Comparison of ENCODE assay signal across 10 mouse cellular contexts in the genomic region with DNA sequence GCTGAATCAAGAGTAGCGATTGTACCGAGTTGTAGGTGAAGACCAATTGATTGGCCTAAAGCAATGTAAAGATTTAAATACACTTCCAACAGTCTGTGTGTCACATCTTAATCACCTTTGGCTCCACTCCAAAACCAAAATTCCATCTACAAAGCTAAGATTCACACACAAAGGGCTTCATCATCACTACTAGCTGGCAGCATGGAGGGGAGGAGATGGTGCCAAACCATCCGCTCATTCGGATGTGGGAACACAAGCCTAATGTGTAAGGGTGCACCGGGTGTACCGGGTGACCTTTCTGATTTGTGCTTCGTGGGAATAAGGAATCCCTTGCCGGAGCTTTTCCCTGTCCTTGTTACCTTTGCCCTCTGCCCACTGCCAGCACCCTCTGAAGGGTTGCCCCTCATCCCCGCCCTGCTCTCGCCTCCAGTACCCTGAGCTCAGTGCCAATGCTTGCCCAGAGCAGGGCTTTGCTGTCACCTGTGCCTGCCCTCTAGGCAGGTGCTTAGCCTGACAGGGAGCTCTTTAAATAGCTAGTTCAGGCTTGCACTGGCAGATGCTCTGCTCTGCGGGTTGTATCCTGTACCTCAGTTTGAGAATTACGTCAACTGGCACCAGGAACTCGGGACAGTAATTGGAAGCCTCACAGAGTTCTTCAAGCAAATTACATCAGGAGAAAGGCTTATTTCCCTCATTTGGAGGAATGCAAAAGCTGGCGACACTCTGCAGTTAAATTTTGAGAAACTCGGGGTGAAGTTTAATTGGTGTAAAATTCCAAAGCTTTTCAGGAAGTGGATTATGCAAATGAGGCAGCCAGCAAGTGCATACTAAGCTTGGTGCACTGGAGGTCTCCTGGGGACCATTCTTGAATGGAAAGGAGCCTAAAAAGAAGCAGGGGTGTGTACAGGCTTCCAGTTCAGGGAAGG. TPM values are rescaled to one million over a fixed set of nuclear protein-coding genes. Genes with fewer than 3 reads are reported as not detected.
DNase-seq lines count a peak whose midpoint lies in the region.
"Had no signal": no experiment of that assay in that cellular context is flagged by ENCODE, and none has a peak within 500 bp of the region (broad histone marks: within the 10 kb centered on the region; RNA-seq: fewer than 3 reads in every experiment).

No protein-coding gene starts in this region.

- DNase-seq in right cerebral cortex, adult 18-20 months: peak; percentile 62
- DNase-seq in right cerebral cortex, postnatal 14 days: no peak
- DNase-seq in cerebellum, postnatal 25 days: peak; percentile 92
- DNase-seq in layer of hippocampus, adult 8-10 months (ENCODE audit: low spot score in 2 of 2): peak; percentile 42 to 54
- DNase-seq in adrenal gland, adult 18-20 months (ENCODE audit: low spot score in 2 of 2): no peak
- DNase-seq in heart, adult 11 months: no peak
- DNase-seq in adrenal gland, adult 2 months: no peak
- DNase-seq: kidney, postnatal 25 days; lung, embryonic 14.5 days had no signal

RNA-seq across cellular contexts. Expression of a gene that starts 29.7 kb away (rescaled TPM):
- total RNA-seq in layer of hippocampus, adult 8-10 months (2022): 100 to 1,000 TPM; 254 to 300 (median 278) TPM
- total RNA-seq in adrenal gland, adult 18-20 months (2021): 1,000 to 10,000 TPM; 1,487 to 1,858 TPM
- total RNA-seq in adrenal gland, adult 2 months (2021): 1,000 to 10,000 TPM; 1,607 to 2,510 TPM
- polyA plus RNA-seq in adrenal gland, adult 2 months (2012; rRNA removed): 148 and 289 TPM in 2 replicates
- polyA plus RNA-seq: spleen, adult 2 months had no signal

Comparison
In these comparisons a context has a peak if more than half of its experiments do, and no peak if none do; other contexts are left out.
1. DNase-seq: peak in right cerebral cortex, adult 18-20 months (single experiment), cerebellum, postnatal 25 days (2 of 2) and layer of hippocampus, adult 8-10 months (2 of 2); none in right cerebral cortex, postnatal 14 days (single experiment), adrenal gland, adult 18-20 months (0 of 2), heart, adult 11 months (single experiment) and adrenal gland, adult 2 months (single experiment).
2. RNA of a gene that starts 29.7 kb away (total RNA-seq): 1,607 to 2,510 TPM in adrenal gland, adult 2 months and 1,487 to 1,858 TPM in adrenal gland, adult 18-20 months; 254 to 300 TPM in layer of hippocampus, adult 8-10 months; every median in the first group is over 4 times any median in the second.